Mouse (Mus musculus) embryonic facial prominence, embryonic 12.5 days (tissue): ENCODE data around the gene Egln2. TPM values are rescaled to one million over a fixed set of nuclear protein-coding genes. Genes with fewer than 3 reads are reported as not detected.

Experiments used
- ATAC-seq: fragments of 200-750 bp; cut with Nextera tagmentation; 2 replicates; pipeline ENCODE4 v1.8.0; 2017; ENCODE audit not compliant: insufficient number of reproducible peaks, insufficient read depth, low FRiP score, low TSS enrichment
- H3K27ac ChIP-seq: fragments of 300-500 bp; sonication (generic); 2 replicates; pipeline ENCODE4 v1.5.1; 2016; ENCODE audit warnings: mild to moderate bottlenecking
- H3K27me3 ChIP-seq: fragments of 300-500 bp; sonication (generic); 2 replicates; pipeline ENCODE4 v1.6.1; 2016; ENCODE audit warnings: mild to moderate bottlenecking, moderate library complexity
- H3K36me3 ChIP-seq: fragments of 300-500 bp; sonication (generic); 2 replicates; pipeline ENCODE4 v1.6.1; 2016; ENCODE audit warnings: mild to moderate bottlenecking
- H3K4me1 ChIP-seq: fragments of 300-500 bp; sonication (generic); 2 replicates; pipeline ENCODE4 v1.6.1; 2016
- H3K4me2 ChIP-seq: fragments of 300-500 bp; sonication (generic); replicated peaks from 2 replicates; pipeline ENCODE4 v1.6.1; 2016; ENCODE audit warnings: mild to moderate bottlenecking, moderate library complexity
- H3K4me3 ChIP-seq: fragments of 300-500 bp; sonication (generic); 2 replicates; pipeline ENCODE4 v1.5.1; 2016; ENCODE audit warnings: mild to moderate bottlenecking
- H3K9ac ChIP-seq: fragments of 300-500 bp; sonication (generic); 2 replicates; pipeline ENCODE4 v1.6.1; 2016; ENCODE audit warnings: mild to moderate bottlenecking, moderate library complexity
- H3K9me3 ChIP-seq: fragments of 300-500 bp; sonication (generic); 2 replicates; pipeline ENCODE4 v1.6.1; 2016; ENCODE audit warnings: mild to moderate bottlenecking, moderate library complexity
- WGBS: fragments of 180-500 bp; shearing (Covaris S2); methylation state at CpG from one replicate; pipeline ENCODE4 v1.1.7; 2016; 5-methylcytosine and 5-hydroxymethylcytosine counted together
- microRNA counts: library from miRNA; unstranded; fragments of <30 nt; microRNA quantifications from one replicate; lab custom pipeline; 2017
- microRNA-seq: library from miRNA; unstranded; fragments of <30 nt; microRNA quantifications from one replicate; pipeline ENCODE4, GENCODE M21; 2017
- polyA plus RNA-seq: library from polyadenylated mRNA; unstranded; fragments of >200 nt; fragmentation: Nextera tagmentation; extraction: Ambion mirVana; gene quantifications from 2 replicates; pipeline ENCODE4 v1.2.1, GENCODE M21; 2016

Egln2 gene
- polyA plus RNA-seq, 1 experiment from 2014 or later, result 95.8 TPM

DNA sequence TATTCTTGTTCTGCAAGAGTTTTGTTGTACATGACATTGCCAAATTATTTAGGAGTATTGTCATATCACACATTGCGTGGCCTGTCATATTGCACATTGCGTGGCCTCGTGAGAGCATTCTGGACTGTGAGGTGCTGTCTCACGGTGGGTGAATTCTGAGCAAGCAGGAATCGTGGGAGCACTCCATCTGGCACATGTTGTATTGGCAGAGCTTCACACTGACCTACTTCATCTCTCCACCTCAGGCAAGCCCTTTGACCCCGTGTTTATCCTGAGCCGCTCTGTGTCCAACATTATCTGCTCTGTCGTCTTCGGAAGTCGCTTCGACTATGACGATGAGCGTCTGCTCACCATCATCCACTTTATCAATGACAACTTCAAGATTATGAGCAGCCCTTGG lies 37.7 kb downstream of the Egln2 start:
- H3K27me3 ChIP-seq, result no peaks in the 10 kb centered on the region
- no peak overlapping the region for H3K4me2 ChIP-seq
- no peaks in the 10 kb centered on the region for H3K36me3 ChIP-seq
- WGBS, result 89% methylated on average over 13 of the region's 13 CpGs
- H3K9me3 ChIP-seq, result 0 out of 2 replicates have a peak, but pooled peaks cover 4% of the 10 kb centered on the region
- no peak overlapping the region for H3K4me3 ChIP-seq
- ATAC-seq, result no peak
- no peak overlapping the region for H3K27ac ChIP-seq
- H3K9ac ChIP-seq, result no peak overlapping the region
- H3K4me1 ChIP-seq, result no peaks in the 10 kb centered on the region

DNA sequence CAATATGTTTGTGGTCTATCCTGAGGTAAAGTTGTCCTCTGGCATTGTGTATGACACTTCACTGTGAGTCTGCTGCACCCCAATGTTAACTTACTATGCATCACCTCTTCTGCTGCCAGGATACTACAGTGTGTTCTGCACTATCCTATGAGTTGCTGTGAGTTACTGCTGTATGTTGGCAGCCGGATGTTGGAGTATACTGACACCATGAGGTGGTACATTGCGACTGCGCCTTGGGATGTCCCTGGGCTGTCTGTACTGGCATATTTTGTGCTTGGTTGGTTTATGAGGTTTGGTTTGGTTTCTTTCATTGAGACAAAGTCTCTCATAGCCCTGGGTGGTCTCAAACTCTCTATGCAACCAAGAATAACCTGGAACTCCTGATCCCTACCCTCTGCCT lies 38.4 kb downstream of the Egln2 start:
- Histone ChIP-seq H3K27me3 (no peaks in the 10 kb centered on the region), H3K9me3 (0 out of 2 replicates have a peak, but pooled peaks cover 4% of the 10 kb centered on the region), H3K4me3 (no peak overlapping the region), H3K27ac (no peak overlapping the region), H3K36me3 (no peaks in the 10 kb centered on the region), H3K9ac (no peak overlapping the region), H3K4me2 (no peak overlapping the region), H3K4me1 (no peaks in the 10 kb centered on the region)
- ATAC-seq, result peak; percentile 35; the same call in 1 of the 2 replicates
- 38% methylated on average over 3 of the region's 3 CpGs for WGBS

DNA sequence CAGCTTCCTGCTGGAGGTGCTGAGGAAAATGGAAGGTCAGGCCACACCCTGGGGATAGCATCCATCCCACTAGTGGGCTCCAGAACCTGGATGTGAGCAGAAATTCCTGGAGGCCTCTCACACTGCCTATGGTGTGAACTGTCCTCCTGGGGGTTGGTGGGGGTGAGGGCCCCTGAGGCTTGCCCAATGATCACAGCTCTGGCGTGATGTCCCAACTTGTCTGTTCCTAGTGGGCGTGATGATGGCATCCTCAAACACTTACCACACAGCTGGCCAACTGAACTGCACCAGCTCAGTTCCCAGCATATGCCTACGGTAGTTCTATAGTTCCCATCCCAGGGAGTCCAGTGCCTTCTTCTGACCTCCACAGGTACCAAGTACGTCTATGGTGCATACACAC lies 41.6 kb downstream of the Egln2 start:
- no peaks in the 10 kb centered on the region for H3K27me3 ChIP-seq
- H3K9me3 ChIP-seq, result no peaks in the 10 kb centered on the region
- 86% methylated on average over 4 of the region's 4 CpGs for WGBS
- no peak overlapping the region for H3K9ac ChIP-seq
- H3K27ac ChIP-seq, result no peak overlapping the region
- no peaks in the 10 kb centered on the region for H3K36me3 ChIP-seq
- no peaks in the 10 kb centered on the region for H3K4me1 ChIP-seq
- ATAC-seq, result no peak
- H3K4me3 ChIP-seq, result no peak overlapping the region
- no peak overlapping the region for H3K4me2 ChIP-seq

DNA sequence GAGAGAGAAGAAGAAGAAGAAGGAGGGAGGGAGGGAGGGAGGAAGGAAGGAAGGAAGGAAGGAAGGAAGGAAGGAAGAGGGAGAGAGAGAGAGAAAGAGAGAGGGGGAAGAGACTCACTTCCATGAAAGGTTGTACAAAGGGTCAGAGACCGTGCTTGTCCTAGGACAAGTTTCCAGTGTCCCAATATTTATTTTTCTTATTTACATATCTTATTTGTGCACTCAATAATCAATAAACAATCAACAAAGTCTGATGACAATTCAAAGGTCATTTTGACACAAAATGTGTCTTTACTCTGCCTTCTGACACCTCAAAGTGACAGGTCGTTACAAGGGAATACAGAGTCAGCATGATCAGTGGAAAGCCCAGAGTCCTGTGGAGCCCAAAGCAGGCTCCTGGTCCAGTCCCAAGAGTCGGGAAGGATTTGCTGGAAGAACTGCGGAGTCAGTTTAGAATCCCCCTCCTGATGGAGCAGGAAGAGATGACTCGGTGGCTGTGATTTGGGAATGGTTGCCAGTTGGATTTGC lies 42.2 kb downstream of the Egln2 start:
- no peaks in the 10 kb centered on the region for H3K9me3 ChIP-seq
- no peak overlapping the region for H3K9ac ChIP-seq
- H3K27ac ChIP-seq, result no peak overlapping the region
- H3K27me3 ChIP-seq, result no peaks in the 10 kb centered on the region
- ATAC-seq, result no peak
- no peaks in the 10 kb centered on the region for H3K4me1 ChIP-seq
- H3K4me2 ChIP-seq, result no peak overlapping the region
- 73% methylated on average over 5 of the region's 5 CpGs for WGBS
- H3K36me3 ChIP-seq, result no peaks in the 10 kb centered on the region
- no peak overlapping the region for H3K4me3 ChIP-seq

DNA sequence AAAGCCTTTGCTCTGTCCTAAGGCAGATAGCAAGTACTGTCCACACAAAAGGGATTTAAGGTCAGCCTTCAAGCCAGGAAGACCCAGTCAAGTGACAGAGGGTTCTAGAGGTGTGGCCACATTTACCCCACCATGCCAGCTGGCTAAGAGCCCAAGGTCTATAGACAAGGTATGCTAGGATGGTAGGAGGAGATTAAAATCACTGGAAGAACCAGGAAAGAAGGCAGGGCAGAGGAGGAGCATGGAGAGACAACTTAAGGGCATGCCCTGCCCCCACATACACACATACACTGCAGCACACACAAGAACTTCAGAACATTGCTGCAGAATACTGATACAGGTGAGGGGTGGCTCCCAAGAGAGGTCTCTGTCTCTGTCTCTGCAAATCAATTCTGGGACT lies 46.9 kb downstream of the Egln2 start, which contains the start of gene Cyp2f2:
Gene Cyp2f2, plus strand, starts transcription at position 234 of the 400 bp plus-strand sequence.
- no peak within 1 kb of the TSS for H3K9ac ChIP-seq
- no peaks in the 10 kb centered on the region for H3K9me3 ChIP-seq
- no peaks in the 10 kb centered on the region for H3K36me3 ChIP-seq
- no peak within 1 kb of the TSS for H3K27ac ChIP-seq
- H3K27me3 ChIP-seq, result no peaks in the 10 kb centered on the region
- no peak for ATAC-seq
- no peak within 1 kb of the TSS for H3K4me2 ChIP-seq
- H3K4me3 ChIP-seq, result no peak within 1 kb of the TSS
- H3K4me1 ChIP-seq, result no peaks in the 10 kb centered on the region

DNA sequence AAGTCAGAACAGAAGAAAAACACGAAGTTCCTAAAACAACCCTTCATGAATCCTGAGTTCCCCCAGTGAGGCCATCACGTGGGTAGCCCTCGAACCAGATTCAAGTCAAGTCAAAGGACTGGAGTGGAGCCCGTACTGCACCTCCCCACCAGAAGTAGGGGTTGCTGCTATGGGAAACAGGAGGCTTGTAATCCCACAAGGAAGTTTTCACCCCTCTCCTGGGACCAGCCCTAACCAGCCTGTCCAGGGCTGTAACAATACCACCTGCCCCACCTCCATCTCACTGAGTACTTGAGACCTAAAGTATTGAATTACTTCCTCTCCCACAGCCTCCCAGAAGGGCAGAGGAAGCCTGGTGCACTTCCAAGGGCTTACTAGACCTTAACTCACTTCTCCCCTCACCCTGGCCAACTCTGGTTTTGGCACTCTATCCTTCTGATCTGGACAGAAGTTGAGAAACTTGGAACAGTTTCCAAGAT lies 48.5 kb downstream of the Egln2 start:
- no peaks in the 10 kb centered on the region for H3K4me1 ChIP-seq
- H3K27ac ChIP-seq, result no peak overlapping the region
- H3K4me2 ChIP-seq, result no peak overlapping the region
- no peak overlapping the region for H3K4me3 ChIP-seq
- H3K27me3 ChIP-seq, result no peaks in the 10 kb centered on the region
- 0 out of 2 replicates have a peak, but pooled peaks cover 4% of the 10 kb centered on the region for H3K9me3 ChIP-seq
- ATAC-seq, result 0 out of 2 replicates have a peak, but pooled peaks have one; percentile 41
- H3K9ac ChIP-seq, result no peak overlapping the region
- 61% methylated on average over 4 of the region's 4 CpGs for WGBS
- H3K36me3 ChIP-seq, result no peaks in the 10 kb centered on the region

DNA sequence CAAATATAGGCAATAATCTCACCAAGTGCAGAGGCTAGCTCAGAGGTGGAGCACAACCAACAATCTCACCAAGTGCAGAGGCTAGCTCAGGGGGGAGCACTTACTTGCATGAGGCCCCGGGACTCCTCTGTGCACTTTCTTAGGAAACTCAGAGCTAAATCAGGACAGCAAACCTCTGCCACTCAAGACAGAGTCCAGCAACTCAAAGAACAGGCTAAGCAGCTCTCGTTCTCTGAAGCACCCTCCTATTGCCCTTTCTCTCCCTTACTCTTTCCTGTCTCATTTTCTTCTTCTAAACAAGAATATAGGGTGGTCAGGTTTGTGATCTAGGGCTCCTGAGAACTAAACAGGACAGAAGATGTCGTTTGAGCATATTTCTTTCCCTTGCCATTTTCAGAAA lies 54.6 kb downstream of the Egln2 start:
- ATAC-seq, result no peak
- Histone ChIP-seq H3K4me1 (no peaks in the 10 kb centered on the region), H3K9me3 (0 out of 2 replicates have a peak, but pooled peaks cover 4% of the 10 kb centered on the region), H3K4me3 (no peak overlapping the region), H3K4me2 (no peak overlapping the region), H3K9ac (no peak overlapping the region), H3K36me3 (no peaks in the 10 kb centered on the region), H3K27me3 (no peaks in the 10 kb centered on the region), H3K27ac (no peak overlapping the region)
- 72% methylated on average over 3 of the region's 3 CpGs for WGBS

DNA sequence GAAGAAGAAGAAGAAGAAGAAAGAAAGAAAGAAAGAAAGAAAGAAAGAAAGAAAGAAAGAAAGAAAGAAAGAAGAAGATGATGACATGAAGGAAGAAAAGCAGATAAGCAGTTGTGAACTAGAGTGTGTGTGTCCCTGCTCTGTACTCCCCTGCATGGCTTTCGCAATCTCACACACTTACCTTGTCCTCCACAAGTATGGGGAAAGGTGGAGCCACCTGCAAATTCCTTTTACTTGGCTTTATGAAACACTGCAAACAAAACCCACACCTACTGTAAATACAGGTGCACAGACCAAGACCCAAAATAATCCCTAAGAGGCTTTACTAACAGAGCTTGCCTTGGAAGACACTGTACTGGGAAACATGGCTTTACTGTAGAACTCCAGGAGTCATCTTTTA lies 55.6 kb downstream of the Egln2 start:
- WGBS, result 70% methylated on average over 1 of the region's 1 CpGs

DNA sequence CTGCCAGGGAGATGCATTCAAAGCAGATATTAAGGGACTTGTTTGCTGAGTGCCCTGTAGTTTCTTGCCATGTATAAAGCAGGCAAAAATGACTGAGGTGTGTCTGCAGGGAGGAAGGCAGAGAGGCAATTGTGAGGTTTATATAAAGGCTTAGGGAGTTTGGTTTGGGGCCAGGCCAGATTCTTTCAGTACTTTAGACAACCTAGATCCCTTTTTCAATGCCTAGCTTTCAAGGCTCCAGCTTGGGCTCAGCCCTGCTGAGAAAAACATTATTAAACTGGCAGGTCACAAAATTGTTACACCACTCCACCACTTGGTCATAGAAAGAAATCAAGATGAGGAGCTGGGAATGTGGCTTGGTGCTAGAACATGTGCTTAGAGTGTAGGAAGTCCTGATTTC lies 56.3 kb downstream of the Egln2 start:
- no peak for ATAC-seq
- Histone ChIP-seq H3K9me3 (0 out of 2 replicates have a peak, but pooled peaks cover 4% of the 10 kb centered on the region), H3K27me3 (no peaks in the 10 kb centered on the region), H3K4me2 (no peak overlapping the region), H3K9ac (no peak overlapping the region), H3K36me3 (no peaks in the 10 kb centered on the region), H3K4me1 (peaks cover 1% of the 10 kb centered on the region), H3K4me3 (no peak overlapping the region), H3K27ac (no peak overlapping the region)

More for the DNA sequence above, 55.6 kb downstream of the Egln2 start:
- no peak overlapping the region for H3K4me3 ChIP-seq
- no peak overlapping the region for H3K9ac ChIP-seq
- no peaks in the 10 kb centered on the region for H3K36me3 ChIP-seq
- H3K9me3 ChIP-seq, result 0 out of 2 replicates have a peak, but pooled peaks cover 4% of the 10 kb centered on the region
- no peak overlapping the region for H3K27ac ChIP-seq
- no peak for ATAC-seq
- no peak overlapping the region for H3K4me2 ChIP-seq
- no peaks in the 10 kb centered on the region for H3K27me3 ChIP-seq
- H3K4me1 ChIP-seq, result no peaks in the 10 kb centered on the region

MicroRNAs within 50 kb of the gene (microRNA counts, 519-probe panel; counts per million panel counts)
- microRNA mmu-miR-1191 (lab: Ali Mortazavi, UCI), result 460 counts per million, percentile 65 among the panel's probes with 10 or more counts

Small RNA genes lying within 50 kb of the gene (microRNA-seq; reads per million reads assigned to microRNA genes)
- 3.8 reads per million, percentile 17 among the genes with 10 or more reads in this experiment for gene Mir1191
- gene Mir3101, result 0.54 reads per million

Other genes with a start within 250 kb of the Egln2 start
- gene Cyp2a22, start 227.4 kb downstream of the Egln2 start, polyA plus RNA-seq, result not detected in 2 replicates
- gene Cyp2a12, start 137.7 kb downstream of the Egln2 start, polyA plus RNA-seq, result not detected in 2 replicates
- gene Cyp2f2, start 46.9 kb downstream of the Egln2 start, polyA plus RNA-seq, result 0.63 TPM in 1 of 2 replicates, not detected in the other
- 0.14 and 0.19 TPM in 2 replicates for gene Cyp2t4, start 13.1 kb downstream of the Egln2 start, polyA plus RNA-seq
- gene Rab4b, start 12.1 kb upstream of the Egln2 start, polyA plus RNA-seq, result 63.9 and 71.4 TPM in 2 replicates
- 0.49 and 0.67 TPM in 2 replicates for gene Gm21983, start 14.3 kb upstream of the Egln2 start, polyA plus RNA-seq
- gene Mia, start 14.4 kb upstream of the Egln2 start, polyA plus RNA-seq, result 38.8 and 50.4 TPM in 2 replicates
- gene BC024978, start 29.0 kb upstream of the Egln2 start, polyA plus RNA-seq, result 3.7 and 4.7 TPM in 2 replicates
- 293 and 312 TPM in 2 replicates for gene Snrpa, start 29.5 kb upstream of the Egln2 start, polyA plus RNA-seq
- gene Itpkc, start 61.9 kb upstream of the Egln2 start, polyA plus RNA-seq, result 9.2 and 11.0 TPM in 2 replicates
- 16.1 and 19.6 TPM in 2 replicates for gene Coq8b, start 66.2 kb upstream of the Egln2 start, polyA plus RNA-seq
- 36.5 and 39.7 TPM in 2 replicates for gene Numbl, start 91.6 kb upstream of the Egln2 start, polyA plus RNA-seq
- 15.9 and 16.8 TPM in 2 replicates for gene Ltbp4, start 170.9 kb upstream of the Egln2 start, polyA plus RNA-seq
- 75.8 and 83.2 TPM in 2 replicates for gene Shkbp1, start 189.2 kb upstream of the Egln2 start, polyA plus RNA-seq
- gene Gm20479, start 190.6 kb upstream of the Egln2 start, polyA plus RNA-seq, result 0.58 and 0.94 TPM in 2 replicates